Mouse (Mus musculus) heart, adult 2 months (tissue): ENCODE results near the gene Rmdn2.

ENCODE experiments used
- CTCF ChIP-seq: fragments of 200-600 bp; IDR thresholded peaks from 2 replicates; pipeline ENCODE4 v1.8.1; 2022; ENCODE audit warnings: antibody characterized with exemption, mild to moderate bottlenecking, moderate library complexity
- EP300 ChIP-seq: fragments of 200-500 bp; IDR thresholded peaks from 2 replicates; pipeline ENCODE4 v1.6.1; 2011; ENCODE audit warnings: low read depth, low read length, control low read depth; ENCODE audit not compliant: insufficient read depth
- POLR2A ChIP-seq: fragments of 200-500 bp; IDR thresholded peaks from 2 replicates; pipeline ENCODE4 v1.6.1; 2011; ENCODE audit warnings: mild to moderate bottlenecking, low read depth, low read length, control low read depth; ENCODE audit not compliant: insufficient read depth

GRCm38 (mm10) chr17:79710246-79710842 lies 98.7 kb downstream of the Rmdn2 start:
- TF ChIP-seq EP300 (no peak), CTCF (no peak), POLR2A (no peak)
